Mouse (Mus musculus): ENCODE data around the gene Ece2. TPM values are rescaled to one million over a fixed set of nuclear protein-coding genes. Genes with fewer than 3 reads are reported as not detected.

The Ece2 gene
- polyA plus RNA-seq, 1 experiment from 2014 or later: 12.1 TPM

- peaks cover 4% of the 10 kb centered on the region; the same call in 1 of the 2 replicates for H3K27me3 ChIP-seq (ENCODE audit: control insufficient read depth, insufficient read depth, low read length)
- no peak overlapping the region for H3K4me2 ChIP-seq (replicated peaks)
- no peaks in the 10 kb centered on the region for H3K9me3 ChIP-seq (ENCODE audit: control insufficient read depth, low read length)
- H3K36me3 ChIP-seq (replicated peaks; ENCODE audit: control insufficient read depth, insufficient read depth): peaks cover 21% of the 10 kb centered on the region
- DNase-seq (ENCODE audit: low spot score) (no peak), ATAC-seq (ENCODE audit: low FRiP score) (no peak)
- H3K4me3 ChIP-seq (replicated peaks; ENCODE audit: low read length): no peak overlapping the region
- H3K27ac ChIP-seq: no peak overlapping the region
- WGBS: 63% methylated on average over 5 of the region's 5 CpGs
- H3K4me1 ChIP-seq (replicated peaks; ENCODE audit: control insufficient read depth, insufficient read depth, low read length): no peaks in the 10 kb centered on the region
- H3K9ac ChIP-seq: no peak overlapping the region
These were observed 29.1 kb upstream of the Ece2 start for GRCm38 (mm10) chr16:20600511-20600910.

GRCm38 (mm10) chr16:20604705-20605104 is 24.9 kb upstream of the Ece2 start:
- no peak; the same call in 1 of the 2 replicates for ATAC-seq (ENCODE audit: low FRiP score)
- Histone ChIP-seq H3K27ac (no peak overlapping the region), H3K36me3 (replicated peaks; ENCODE audit: control insufficient read depth, insufficient read depth) (peaks cover 48% of the 10 kb centered on the region)

GRCm38 (mm10) chr16:20610501-20611356 is 18.9 kb upstream of the Ece2 start:
- Histone ChIP-seq H3K4me3 (replicated peaks; ENCODE audit: low read length) (peak overlapping the region; percentile 80), H3K4me2 (replicated peaks) (peak overlapping the region; percentile 91), H3K27ac (peak overlapping the region; percentile 89), H3K4me1 (replicated peaks; ENCODE audit: control insufficient read depth, insufficient read depth, low read length) (peaks cover 14% of the 10 kb centered on the region), H3K9ac (peak overlapping the region; percentile 93), H3K27me3 (ENCODE audit: control insufficient read depth, insufficient read depth, low read length) (no peaks in the 10 kb centered on the region), H3K36me3 (replicated peaks; ENCODE audit: control insufficient read depth, insufficient read depth) (peaks cover 30% of the 10 kb centered on the region), H3K9me3 (ENCODE audit: control insufficient read depth, low read length) (no peaks in the 10 kb centered on the region)
- DNase-seq (ENCODE audit: low spot score) (peak; percentile 89), ATAC-seq (ENCODE audit: low FRiP score) (peak; percentile 68)
- under 1% methylated on average over 28 of the region's 28 CpGs for whole genome bisulfite sequencing

More at GRCm38 (mm10) chr16:20604705-20605104, 24.9 kb upstream of the Ece2 start:
- H3K27me3 ChIP-seq (ENCODE audit: control insufficient read depth, insufficient read depth, low read length): no peaks in the 10 kb centered on the region
- H3K9ac ChIP-seq: no peak overlapping the region
- no peaks in the 10 kb centered on the region for H3K9me3 ChIP-seq (ENCODE audit: control insufficient read depth, low read length)
- DNase-seq (ENCODE audit: low spot score): no peak
- H3K4me3 ChIP-seq (replicated peaks; ENCODE audit: low read length): no peak overlapping the region
- H3K4me2 ChIP-seq (replicated peaks): no peak overlapping the region
- 57% methylated on average over 9 of the region's 9 CpGs for WGBS
- H3K4me1 ChIP-seq (replicated peaks; ENCODE audit: control insufficient read depth, insufficient read depth, low read length): peaks cover 3% of the 10 kb centered on the region

DNA sequence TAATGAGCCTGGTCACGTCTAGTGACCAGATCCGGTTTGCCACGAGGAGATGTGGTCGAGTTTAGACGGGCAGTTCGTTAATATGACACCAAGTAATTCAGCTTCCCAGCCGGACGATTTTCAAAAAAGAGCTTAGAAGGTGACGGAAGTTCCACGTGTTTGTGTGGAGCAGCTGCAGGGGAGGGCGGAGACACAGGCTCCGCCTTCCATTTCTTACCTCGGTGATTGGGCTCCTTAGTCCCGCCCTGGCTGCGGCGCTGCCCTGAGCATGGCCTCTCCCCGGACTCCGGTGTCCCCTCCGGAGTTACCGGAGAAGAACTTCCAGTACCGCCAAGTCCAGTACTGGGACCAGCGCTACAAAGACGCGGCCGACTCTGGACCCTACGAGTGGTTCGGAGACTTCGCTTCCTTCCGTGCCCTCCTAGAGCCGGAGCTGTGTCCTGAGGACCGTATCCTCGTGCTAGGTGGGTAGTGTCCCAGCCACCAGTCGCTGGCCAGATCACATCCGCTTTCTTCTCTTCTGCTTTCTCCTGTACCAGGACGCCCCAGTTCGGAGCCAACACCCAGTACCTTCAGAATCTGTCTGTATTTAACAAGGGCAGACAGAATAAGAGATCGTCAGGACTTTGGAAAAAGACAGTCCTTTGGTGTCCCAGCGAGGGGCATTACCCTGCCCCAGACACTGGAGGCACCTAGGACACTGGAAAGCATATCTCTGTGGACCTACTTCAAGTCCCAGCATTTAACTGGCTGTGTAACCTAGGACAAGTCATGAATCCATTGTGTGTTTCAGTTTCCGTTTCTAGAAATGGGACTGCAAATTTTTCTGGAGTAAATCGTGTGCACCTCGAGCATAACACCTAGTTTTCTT is 18.0 kb upstream of the Ece2 start, which contains the start of the genes Eef1akmt4, Gm49333 and Alg3:
Gene Eef1akmt4 (plus strand): TSS at position 237 of the 871 bp plus-strand sequence.
Gene Gm49333 (plus strand): TSS at position 254 of the 871 bp plus-strand sequence.
Gene Alg3 (minus strand): TSS at position 379 of the 871 bp plus-strand sequence.
- peak within 1 kb of the TSS; percentile 91 for H3K4me2 ChIP-seq (replicated peaks)
- peak within 1 kb of the TSS; percentile 89 for H3K27ac ChIP-seq
- H3K4me3 ChIP-seq (replicated peaks; ENCODE audit: low read length): peak within 1 kb of the TSS; percentile 80
- no peaks in the 10 kb centered on the region for H3K9me3 ChIP-seq (ENCODE audit: control insufficient read depth, low read length)
- peak within 1 kb of the TSS; percentile 93 for H3K9ac ChIP-seq
- peaks cover 14% of the 10 kb centered on the region for H3K4me1 ChIP-seq (replicated peaks; ENCODE audit: control insufficient read depth, insufficient read depth, low read length)
- H3K36me3 ChIP-seq (replicated peaks; ENCODE audit: control insufficient read depth, insufficient read depth): peaks cover 30% of the 10 kb centered on the region
- DNase-seq (ENCODE audit: low spot score): peak; percentile 83
- no peaks in the 10 kb centered on the region for H3K27me3 ChIP-seq (ENCODE audit: control insufficient read depth, insufficient read depth, low read length)
- WGBS: 3% methylated on average over 41 of the region's 41 CpGs
- peak; percentile 94 for ATAC-seq (ENCODE audit: low FRiP score)

DNA sequence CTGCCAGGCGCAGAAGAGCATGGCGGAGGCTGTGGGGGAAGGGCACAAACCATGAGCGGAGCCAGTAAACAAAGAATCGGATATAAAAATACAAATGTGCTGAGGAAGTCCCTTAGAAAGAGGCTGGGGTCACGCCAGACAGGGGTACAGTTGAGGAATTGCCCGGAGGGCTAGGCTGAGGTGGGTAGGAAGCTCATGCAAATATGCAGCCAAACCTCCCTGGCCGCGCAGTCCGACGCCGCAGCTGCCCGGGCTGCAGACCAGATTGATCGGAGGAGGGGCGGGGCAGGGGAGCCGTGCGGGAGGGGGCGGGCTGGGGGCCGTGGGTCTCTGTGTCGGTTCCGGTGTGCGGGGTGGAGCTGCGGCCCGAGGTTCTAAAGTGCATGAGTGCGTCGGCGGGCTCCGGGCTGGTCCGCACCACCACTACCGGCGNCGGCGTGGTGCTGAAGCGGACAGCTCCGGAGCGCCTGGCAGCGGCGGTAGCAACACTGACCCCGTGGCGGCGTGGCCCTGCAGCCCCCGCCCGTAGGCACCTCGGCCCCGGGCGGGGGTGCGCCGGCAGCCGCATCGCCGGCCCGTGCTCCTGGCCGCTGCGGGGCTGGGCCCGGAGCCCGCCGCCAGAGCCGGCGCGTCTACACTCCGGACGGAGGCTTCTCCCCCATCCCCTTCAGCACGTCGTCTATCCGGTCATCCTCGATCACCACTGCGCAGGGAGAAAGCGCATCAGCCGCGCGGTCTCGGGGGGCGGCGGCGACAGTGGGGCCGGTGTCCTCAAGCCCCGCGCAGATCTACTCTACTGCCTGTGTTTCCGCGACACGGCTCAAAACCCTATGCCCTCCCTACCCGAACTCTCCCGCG is 9.9 kb upstream of the Ece2 start:
- Histone ChIP-seq H3K27me3 (ENCODE audit: control insufficient read depth, insufficient read depth, low read length) (no peaks in the 10 kb centered on the region), H3K4me1 (replicated peaks; ENCODE audit: control insufficient read depth, insufficient read depth, low read length) (peaks cover 12% of the 10 kb centered on the region), H3K9me3 (ENCODE audit: control insufficient read depth, low read length) (no peaks in the 10 kb centered on the region), H3K36me3 (replicated peaks; ENCODE audit: control insufficient read depth, insufficient read depth) (peaks cover 24% of the 10 kb centered on the region), H3K9ac (peak overlapping the region; percentile 90), H3K4me3 (replicated peaks; ENCODE audit: low read length) (peak overlapping the region; percentile 80), H3K4me2 (replicated peaks) (peak overlapping the region; percentile 94), H3K27ac (peak overlapping the region; percentile 95)
- DNase-seq (ENCODE audit: low spot score) (peak; percentile 46), ATAC-seq (ENCODE audit: low FRiP score) (peak; percentile 23)
- WGBS: under 1% methylated on average over 79 of the region's 83 CpGs

DNA sequence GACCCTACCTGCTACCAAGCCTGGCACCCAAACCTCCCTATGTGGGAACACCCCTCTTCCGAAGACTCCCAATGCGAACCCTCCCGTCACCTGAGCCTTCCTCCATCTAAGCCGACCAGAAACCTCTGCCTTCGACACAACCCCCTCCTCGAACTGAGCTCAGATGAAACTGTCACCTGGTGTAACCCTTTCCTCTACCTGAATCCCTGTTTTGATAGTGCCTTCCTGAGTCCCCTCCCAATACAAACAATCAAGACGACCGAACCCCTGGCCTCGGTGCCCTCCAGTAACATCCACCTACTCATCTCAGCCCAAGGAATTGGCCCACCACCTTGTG is 9.3 kb upstream of the Ece2 start:
- Histone ChIP-seq H3K36me3 (replicated peaks; ENCODE audit: control insufficient read depth, insufficient read depth) (peaks cover 23% of the 10 kb centered on the region), H3K4me2 (replicated peaks) (peak overlapping the region; percentile 94), H3K9me3 (ENCODE audit: control insufficient read depth, low read length) (no peaks in the 10 kb centered on the region), H3K4me3 (replicated peaks; ENCODE audit: low read length) (peak overlapping the region; percentile 80), H3K4me1 (replicated peaks; ENCODE audit: control insufficient read depth, insufficient read depth, low read length) (peaks cover 12% of the 10 kb centered on the region), H3K27ac (peak overlapping the region; percentile 95), H3K27me3 (ENCODE audit: control insufficient read depth, insufficient read depth, low read length) (no peaks in the 10 kb centered on the region), H3K9ac (peak overlapping the region; percentile 90)
- ATAC-seq (ENCODE audit: low FRiP score) (peak; percentile 5; the same call in 1 of the 2 replicates), DNase-seq (ENCODE audit: low spot score) (no peak)
- under 1% methylated on average over 9 of the region's 9 CpGs for WGBS

GRCm38 (mm10) chr16:20620751-20621190 is 8.9 kb upstream of the Ece2 start:
- H3K27me3 ChIP-seq (ENCODE audit: control insufficient read depth, insufficient read depth, low read length): no peaks in the 10 kb centered on the region
- H3K9ac ChIP-seq: peak overlapping the region; percentile 90
- no peaks in the 10 kb centered on the region for H3K9me3 ChIP-seq (ENCODE audit: control insufficient read depth, low read length)
- peaks cover 19% of the 10 kb centered on the region for H3K36me3 ChIP-seq (replicated peaks; ENCODE audit: control insufficient read depth, insufficient read depth)
- WGBS: under 1% methylated on average over 32 of the region's 32 CpGs
- H3K27ac ChIP-seq: peak overlapping the region; percentile 95
- peaks cover 12% of the 10 kb centered on the region for H3K4me1 ChIP-seq (replicated peaks; ENCODE audit: control insufficient read depth, insufficient read depth, low read length)
- DNase-seq (ENCODE audit: low spot score) (no peak), ATAC-seq (ENCODE audit: low FRiP score) (peak; percentile 9; the same call in 1 of the 2 replicates)
- H3K4me2 ChIP-seq (replicated peaks): peak overlapping the region; percentile 94
- H3K4me3 ChIP-seq (replicated peaks; ENCODE audit: low read length): peak overlapping the region; percentile 80

DNA sequence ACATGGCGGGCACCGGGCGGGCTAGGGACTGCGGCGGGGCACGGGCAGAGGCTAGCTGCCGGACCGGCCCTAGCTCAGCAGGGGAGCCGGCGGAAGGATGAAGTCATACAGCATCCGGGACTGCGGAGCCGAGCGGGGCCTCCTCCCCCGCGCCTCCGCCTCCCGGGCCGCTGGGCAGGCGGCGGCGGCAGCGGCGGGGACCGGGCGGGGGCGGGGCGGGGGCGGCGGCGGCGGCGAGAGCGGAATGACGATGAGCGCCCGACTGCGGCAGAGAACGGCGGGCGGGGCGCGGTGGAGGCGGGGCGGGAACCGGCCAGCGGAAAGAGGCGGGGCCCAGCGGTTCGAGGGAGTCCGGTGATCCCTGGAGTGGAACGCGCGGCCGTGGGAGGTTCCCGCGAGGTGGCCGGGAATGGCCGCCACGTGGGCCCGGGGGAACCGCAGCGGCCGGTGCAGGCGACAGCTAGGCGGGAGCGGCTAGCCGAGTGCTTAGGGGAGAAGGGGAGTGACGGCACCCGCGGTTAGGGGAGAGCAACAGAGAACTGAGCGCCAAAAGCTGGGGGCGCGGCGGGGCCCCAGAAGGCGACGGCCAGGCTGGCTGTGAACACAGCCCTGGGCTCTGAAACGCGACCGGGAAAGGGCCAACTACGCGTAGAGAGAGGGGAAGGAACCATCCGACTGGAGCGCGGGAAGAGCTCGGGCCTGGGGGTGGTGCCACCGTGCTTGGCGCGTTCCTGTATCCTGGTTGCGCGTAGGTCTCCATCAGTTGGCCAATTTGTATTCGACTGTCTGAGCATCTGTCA is 8.2 kb upstream of the Ece2 start, which contains the start of gene Camk2n2:
Gene Camk2n2 (minus strand): TSS at position 97 of the 800 bp plus-strand sequence.
- H3K4me3 ChIP-seq (replicated peaks; ENCODE audit: low read length): peak within 1 kb of the TSS; percentile 80
- peaks cover 12% of the 10 kb centered on the region for H3K4me1 ChIP-seq (replicated peaks; ENCODE audit: control insufficient read depth, insufficient read depth, low read length)
- WGBS: under 1% methylated on average over 73 of the region's 92 CpGs
- H3K9ac ChIP-seq: peak within 1 kb of the TSS; percentile 90
- peak; percentile 58 for ATAC-seq (ENCODE audit: low FRiP score)
- DNase-seq (ENCODE audit: low spot score): peak; percentile 58
- H3K4me2 ChIP-seq (replicated peaks): peak within 1 kb of the TSS; percentile 94
- peak within 1 kb of the TSS; percentile 95 for H3K27ac ChIP-seq
- H3K9me3 ChIP-seq (ENCODE audit: control insufficient read depth, low read length): no peaks in the 10 kb centered on the region
- H3K27me3 ChIP-seq (ENCODE audit: control insufficient read depth, insufficient read depth, low read length): no peaks in the 10 kb centered on the region
- H3K36me3 ChIP-seq (replicated peaks; ENCODE audit: control insufficient read depth, insufficient read depth): peaks cover 12% of the 10 kb centered on the region
